Mouse (Mus musculus) heart, embryonic 12.5 days (tissue): ENCODE results near the gene Nrf1. TPM values are rescaled to one million over a fixed set of nuclear protein-coding genes. Genes with fewer than 3 reads are reported as not detected.
A peak's percentile ranks its signal among the peaks of the same experiment; 100 is the strongest.

Experiments used
- ATAC-seq: fragments of 200-750 bp; cut with Nextera tagmentation; 2 replicates; pipeline ENCODE4 v1.8.0; 2017; ENCODE audit warnings: moderate TSS enrichment, moderate library complexity; ENCODE audit not compliant: insufficient number of reproducible peaks, low FRiP score
- H3K27ac ChIP-seq: fragments of 300-500 bp; sonication (generic); 2 replicates; pipeline ENCODE4 v1.5.1; 2016; ENCODE audit warnings: mild to moderate bottlenecking, moderate library complexity; ENCODE audit not compliant: poor library complexity, severe bottlenecking
- H3K27me3 ChIP-seq: fragments of 300-500 bp; sonication (generic); replicated peaks from 2 replicates; pipeline ENCODE4 v1.6.1; 2016; ENCODE audit warnings: mild to moderate bottlenecking, moderate library complexity
- H3K36me3 ChIP-seq: fragments of 300-500 bp; sonication (generic); 2 replicates; pipeline ENCODE4 v1.6.1; 2016; ENCODE audit warnings: mild to moderate bottlenecking, moderate library complexity
- H3K4me1 ChIP-seq: fragments of 300-500 bp; sonication (generic); replicated peaks from 2 replicates; pipeline ENCODE4 v1.6.1; 2016; ENCODE audit warnings: mild to moderate bottlenecking
- H3K4me2 ChIP-seq: fragments of 300-500 bp; sonication (generic); 2 replicates; pipeline ENCODE4 v1.6.1; 2016; ENCODE audit warnings: mild to moderate bottlenecking, moderate library complexity
- H3K4me3 ChIP-seq: fragments of 300-500 bp; sonication (generic); 2 replicates; pipeline ENCODE4 v1.5.1; 2016; ENCODE audit warnings: mild to moderate bottlenecking
- H3K9ac ChIP-seq: fragments of 300-500 bp; sonication (generic); 2 replicates; pipeline ENCODE4 v1.6.1; 2016; ENCODE audit warnings: mild to moderate bottlenecking, moderate library complexity
- H3K9me3 ChIP-seq: fragments of 300-500 bp; sonication (generic); replicated peaks from 2 replicates; pipeline ENCODE4 v1.6.1; 2016; ENCODE audit warnings: mild to moderate bottlenecking, moderate library complexity
- WGBS: fragments of 180-500 bp; shearing (Covaris S2); methylation state at CpG from one replicate; pipeline ENCODE4 v1.1.7; 2016; 5-methylcytosine and 5-hydroxymethylcytosine counted together
- polyA plus RNA-seq: library from polyadenylated mRNA; unstranded; fragments of >200 nt; fragmentation: Nextera tagmentation; extraction: Ambion mirVana; gene quantifications from 2 replicates; pipeline ENCODE4 v1.2.1, GENCODE M21; 2016

Nrf1 gene
- polyA plus RNA-seq, 1 experiment from 2014 or later = 35.0 TPM

DNA sequence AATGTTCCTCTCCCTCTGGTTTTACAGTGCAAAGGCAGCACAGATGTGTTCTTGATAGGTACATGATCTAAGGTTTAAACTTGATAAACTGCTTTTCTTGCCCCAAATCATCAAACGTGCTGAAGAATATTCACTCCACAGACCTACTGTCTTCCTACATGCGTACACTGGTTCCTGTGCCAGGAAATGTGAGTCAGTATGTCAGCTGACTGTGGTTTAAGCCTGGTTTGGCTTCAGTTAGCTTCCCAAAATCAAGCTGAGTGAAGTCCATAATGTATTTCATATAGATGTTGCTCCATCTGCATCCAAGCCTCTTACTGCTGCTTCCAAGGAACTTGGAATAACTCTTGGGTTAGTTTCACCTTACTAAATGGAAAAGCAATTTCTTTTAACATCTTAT, 66.3 kb downstream of the Nrf1 start:
- peaks cover 79% of the 10 kb centered on the region for H3K36me3 ChIP-seq
- no peaks in the 10 kb centered on the region for H3K27me3 ChIP-seq
- peaks cover 4% of the 10 kb centered on the region; the same call in 1 of the 2 replicates for H3K9me3 ChIP-seq
- ATAC-seq = no peak
- H3K4me2 ChIP-seq = no peak overlapping the region
- WGBS = 87% methylated on average over 2 of the region's 2 CpGs
- no peak overlapping the region for H3K4me3 ChIP-seq
- no peak overlapping the region for H3K9ac ChIP-seq
- H3K4me1 ChIP-seq = peaks cover 3% of the 10 kb centered on the region; the same call in 1 of the 2 replicates
- no peak overlapping the region for H3K27ac ChIP-seq

DNA sequence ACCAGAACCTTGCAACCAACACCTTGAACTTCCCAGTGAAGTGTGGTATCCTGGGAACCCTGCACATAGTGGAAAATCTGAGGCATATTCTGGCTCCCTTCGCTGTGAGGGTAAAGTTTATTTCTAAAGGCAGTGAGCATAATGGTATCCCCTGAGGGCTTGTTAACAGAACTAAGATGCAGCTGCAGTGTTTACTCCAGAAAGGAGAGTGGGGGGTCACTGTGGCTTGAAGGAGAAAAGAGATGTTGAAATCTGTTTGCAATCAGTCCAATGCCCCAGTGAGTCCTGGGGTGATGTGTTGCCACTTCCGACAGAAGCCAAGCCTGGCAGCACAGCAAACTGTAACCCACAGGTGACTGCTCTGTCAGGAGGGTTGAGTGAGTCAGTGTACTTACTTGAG, 73.4 kb downstream of the Nrf1 start:
- Histone ChIP-seq H3K36me3 (peaks cover 74% of the 10 kb centered on the region), H3K9me3 (no peaks in the 10 kb centered on the region), H3K4me2 (no peak overlapping the region), H3K27ac (no peak overlapping the region), H3K27me3 (no peaks in the 10 kb centered on the region), H3K4me3 (no peak overlapping the region), H3K9ac (no peak overlapping the region), H3K4me1 (peaks cover 7% of the 10 kb centered on the region; the same call in 1 of the 2 replicates)
- 87% methylated on average over 2 of the region's 2 CpGs for WGBS
- no peak for ATAC-seq

DNA sequence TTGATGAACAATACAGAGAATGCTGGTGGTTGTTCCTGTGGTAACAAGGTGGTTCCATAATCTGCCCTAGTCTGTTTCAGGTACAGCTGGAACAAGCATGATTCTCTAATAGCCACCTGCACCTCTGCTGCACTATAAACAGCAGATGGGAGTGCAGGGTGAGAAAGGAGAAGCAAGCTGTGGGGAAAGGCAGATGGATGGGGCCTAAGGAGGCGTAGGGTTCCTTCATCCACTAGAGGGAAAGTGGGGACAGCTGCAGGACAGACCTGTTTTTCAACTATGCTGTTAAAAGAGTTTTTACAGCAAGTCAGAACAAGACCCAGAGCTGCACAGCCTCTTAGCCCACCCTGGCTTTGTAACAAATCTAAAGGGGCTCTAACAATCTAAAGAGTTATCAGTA, 73.8 kb downstream of the Nrf1 start:
- Histone ChIP-seq H3K4me3 (no peak overlapping the region), H3K9me3 (no peaks in the 10 kb centered on the region), H3K27me3 (no peaks in the 10 kb centered on the region), H3K27ac (no peak overlapping the region), H3K4me2 (no peak overlapping the region), H3K9ac (no peak overlapping the region), H3K4me1 (peaks cover 7% of the 10 kb centered on the region; the same call in 1 of the 2 replicates), H3K36me3 (peaks cover 74% of the 10 kb centered on the region)
- WGBS = 91% methylated on average over 1 of the region's 1 CpGs
- ATAC-seq = no peak

DNA sequence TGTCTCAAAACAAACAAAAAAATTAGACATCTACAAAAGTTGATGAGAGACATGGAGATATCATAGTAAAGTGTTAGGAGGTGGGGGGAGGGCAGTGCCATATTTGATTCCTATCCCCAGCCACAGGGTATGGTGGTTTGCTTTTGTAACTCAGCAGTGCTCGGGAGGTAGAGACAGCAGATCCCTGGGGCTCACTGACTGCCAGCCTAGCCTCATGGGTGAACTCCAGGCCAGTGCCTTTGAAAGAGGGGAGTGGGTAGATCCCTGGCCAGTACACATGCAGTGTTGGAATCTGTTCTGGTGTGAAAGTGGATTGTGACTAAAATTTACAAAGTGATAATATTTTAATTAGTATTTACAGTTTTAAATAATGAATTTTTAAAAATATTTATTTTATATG, 75.6 kb downstream of the Nrf1 start:
- Histone ChIP-seq H3K27ac (no peak overlapping the region), H3K9ac (no peak overlapping the region), H3K36me3 (peaks cover 74% of the 10 kb centered on the region), H3K9me3 (no peaks in the 10 kb centered on the region), H3K27me3 (no peaks in the 10 kb centered on the region), H3K4me3 (no peak overlapping the region), H3K4me1 (peaks cover 7% of the 10 kb centered on the region; the same call in 1 of the 2 replicates), H3K4me2 (no peak overlapping the region)
- no peak for ATAC-seq
- 88% methylated on average over 1 of the region's 1 CpGs for WGBS

DNA sequence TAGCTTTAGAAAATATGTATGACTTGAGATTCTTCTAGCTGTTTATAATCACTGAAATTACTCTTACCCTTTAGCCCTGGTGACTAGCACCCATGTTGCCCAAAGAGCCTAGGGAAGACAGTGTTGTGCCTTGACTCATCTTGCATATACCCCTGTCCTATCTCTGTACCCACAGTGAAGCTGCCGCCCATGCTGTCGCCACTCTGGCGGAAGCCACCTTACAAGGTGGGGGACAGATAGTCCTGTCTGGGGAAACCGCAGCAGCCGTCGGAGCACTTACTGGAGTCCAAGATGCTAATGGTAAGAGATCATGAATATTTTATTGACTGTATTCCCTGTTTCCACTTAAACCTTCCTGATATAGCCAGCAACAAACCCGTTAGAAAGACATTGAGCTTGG, 78.3 kb downstream of the Nrf1 start:
- Histone ChIP-seq H3K4me3 (no peak overlapping the region), H3K4me1 (no peaks in the 10 kb centered on the region), H3K27ac (no peak overlapping the region), H3K9me3 (no peaks in the 10 kb centered on the region), H3K27me3 (no peaks in the 10 kb centered on the region), H3K36me3 (peaks cover 63% of the 10 kb centered on the region), H3K4me2 (no peak overlapping the region), H3K9ac (no peak overlapping the region)
- 90% methylated on average over 7 of the region's 7 CpGs for WGBS
- ATAC-seq = no peak

DNA sequence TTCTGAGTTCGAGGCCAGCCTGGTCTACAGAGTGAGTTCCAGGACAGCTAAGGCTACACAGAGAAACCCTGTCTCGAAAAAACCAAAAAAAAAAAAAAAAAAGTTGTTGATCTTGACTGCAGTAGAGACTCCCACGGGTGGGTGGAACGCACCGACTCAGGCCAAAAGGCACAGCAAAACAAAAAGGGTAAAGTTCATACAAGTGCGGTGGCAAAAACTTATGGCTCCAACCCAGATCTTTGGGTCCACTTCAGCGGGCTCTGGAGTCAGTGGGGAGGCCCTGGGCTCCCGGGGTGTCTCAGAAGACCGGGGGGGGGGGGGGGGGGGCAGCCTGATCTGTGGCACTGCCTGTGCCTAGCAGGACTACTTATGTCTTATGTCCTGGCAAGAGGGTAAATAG, 79.0 kb downstream of the Nrf1 start:
- H3K9ac ChIP-seq = no peak overlapping the region
- H3K27ac ChIP-seq = no peak overlapping the region
- 87% methylated on average over 9 of the region's 9 CpGs for WGBS
- H3K4me3 ChIP-seq = no peak overlapping the region
- H3K4me1 ChIP-seq = no peaks in the 10 kb centered on the region
- peaks cover 60% of the 10 kb centered on the region for H3K36me3 ChIP-seq
- H3K27me3 ChIP-seq = no peaks in the 10 kb centered on the region
- no peaks in the 10 kb centered on the region for H3K9me3 ChIP-seq
- no peak for ATAC-seq
- H3K4me2 ChIP-seq = no peak overlapping the region

DNA sequence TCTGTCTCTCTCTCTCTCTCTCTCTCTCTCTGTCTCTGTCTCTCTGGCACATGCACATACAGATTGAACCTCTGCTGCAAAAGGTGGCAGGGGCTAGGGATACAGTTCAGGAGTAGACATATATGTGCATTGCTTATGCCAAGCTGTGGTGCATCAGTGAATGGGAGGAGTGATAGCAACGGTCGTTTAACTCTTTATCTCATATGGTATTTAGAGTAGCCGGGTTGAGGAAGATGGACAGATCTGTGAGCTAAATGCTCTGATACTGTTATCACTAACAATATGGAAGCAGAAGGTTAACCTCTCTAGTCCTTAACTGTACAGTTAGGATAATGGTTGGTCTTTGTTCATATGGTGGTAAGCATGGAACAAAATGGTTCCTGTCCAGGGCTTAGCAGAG, 84.6 kb downstream of the Nrf1 start:
- no peaks in the 10 kb centered on the region for H3K9me3 ChIP-seq
- no peak overlapping the region for H3K4me2 ChIP-seq
- no peak overlapping the region for H3K9ac ChIP-seq
- no peak overlapping the region for H3K4me3 ChIP-seq
- H3K27me3 ChIP-seq = no peaks in the 10 kb centered on the region
- peaks cover 50% of the 10 kb centered on the region for H3K36me3 ChIP-seq
- peaks cover 5% of the 10 kb centered on the region for H3K4me1 ChIP-seq
- no peak overlapping the region for H3K27ac ChIP-seq
- ATAC-seq = no peak
- 68% methylated on average over 3 of the region's 3 CpGs for WGBS

DNA sequence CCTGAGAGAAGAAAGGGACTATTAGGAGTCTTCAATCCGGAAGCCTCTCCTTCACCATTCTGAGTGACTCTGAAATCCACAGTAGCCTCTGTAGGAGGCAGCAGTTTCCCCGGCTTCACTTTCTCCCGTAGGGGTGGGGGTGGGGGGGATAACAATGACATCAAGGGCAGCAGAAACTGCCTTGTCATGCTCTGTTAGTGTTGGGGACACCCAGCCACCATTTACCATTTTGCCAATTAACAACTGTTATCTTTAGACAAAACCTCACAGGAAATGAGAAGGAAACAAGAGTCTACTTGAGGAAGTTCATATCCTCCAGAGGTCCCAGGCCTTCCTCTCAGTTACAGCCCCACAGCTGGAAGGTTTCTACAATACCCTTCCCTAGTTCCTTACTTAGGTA, 87.8 kb downstream of the Nrf1 start:
- Histone ChIP-seq H3K4me1 (peaks cover 5% of the 10 kb centered on the region), H3K27ac (no peak overlapping the region), H3K9me3 (no peaks in the 10 kb centered on the region), H3K27me3 (no peaks in the 10 kb centered on the region), H3K4me3 (no peak overlapping the region), H3K9ac (no peak overlapping the region), H3K4me2 (no peak overlapping the region), H3K36me3 (peaks cover 53% of the 10 kb centered on the region)
- 0 out of 2 replicates have a peak, but pooled peaks have one; percentile 15 for ATAC-seq
- 47% methylated on average over 3 of the region's 3 CpGs for WGBS

DNA sequence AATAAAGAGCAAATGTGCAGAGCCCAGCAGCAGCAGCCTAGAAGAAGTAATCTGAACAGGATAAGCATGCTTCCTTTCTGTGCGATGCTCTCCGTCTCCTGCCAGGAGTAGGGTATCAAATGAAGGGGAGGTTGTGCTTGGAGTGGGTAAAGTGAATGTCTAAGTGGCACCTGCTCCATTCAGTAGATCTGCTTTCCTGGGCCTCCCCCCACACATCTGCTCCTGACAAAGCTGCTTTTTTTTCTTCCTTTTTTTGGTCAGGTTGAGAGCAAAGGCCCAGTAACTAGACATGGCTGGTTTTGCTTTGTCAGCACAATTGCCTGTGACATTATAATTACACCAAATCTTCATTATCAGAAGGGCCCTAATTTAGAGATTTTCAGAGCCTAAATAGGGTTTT, 89.4 kb downstream of the Nrf1 start:
- Histone ChIP-seq H3K27ac (no peak overlapping the region), H3K27me3 (no peaks in the 10 kb centered on the region), H3K9me3 (no peaks in the 10 kb centered on the region), H3K36me3 (peaks cover 61% of the 10 kb centered on the region), H3K4me1 (peaks cover 5% of the 10 kb centered on the region), H3K4me2 (no peak overlapping the region), H3K4me3 (no peak overlapping the region), H3K9ac (no peak overlapping the region)
- 63% methylated on average over 2 of the region's 2 CpGs for WGBS
- ATAC-seq = no peak

DNA sequence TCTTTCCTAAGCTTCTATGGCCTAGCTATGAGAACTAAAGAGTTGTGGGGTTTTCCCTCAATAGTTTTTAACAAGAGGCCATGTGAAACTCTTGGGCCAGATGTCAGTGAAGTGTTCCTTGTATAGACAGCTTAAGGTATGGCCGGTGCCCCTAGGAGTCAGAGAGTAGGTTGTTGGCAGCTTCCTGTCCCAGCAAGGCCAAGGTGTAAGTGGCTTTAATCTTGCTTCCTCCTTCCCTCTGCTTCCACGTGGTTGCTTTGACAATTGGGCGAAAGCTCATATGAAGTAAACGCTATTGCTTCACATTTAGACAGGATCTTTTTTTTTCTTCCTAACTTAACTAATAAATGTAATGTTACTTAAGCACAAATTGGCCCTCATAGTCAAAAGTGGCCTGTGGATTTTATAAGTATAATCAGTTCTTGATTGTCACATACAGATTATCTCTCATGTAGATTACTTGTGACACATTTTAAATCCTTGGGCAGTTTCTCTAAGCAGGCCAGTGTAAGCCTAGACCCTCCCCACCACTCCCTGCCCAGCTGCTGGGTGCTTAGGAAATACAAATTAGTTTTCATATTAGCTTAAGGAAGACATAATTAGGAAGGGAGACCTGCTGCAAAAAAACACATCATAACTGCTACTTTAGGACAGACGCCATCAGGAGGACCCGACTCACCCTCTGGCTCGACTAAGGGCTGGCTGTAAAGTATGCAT, 91.7 kb downstream of the Nrf1 start:
- Histone ChIP-seq H3K4me3 (no peak overlapping the region), H3K4me1 (peaks cover 5% of the 10 kb centered on the region), H3K9ac (no peak overlapping the region), H3K27ac (no peak overlapping the region), H3K27me3 (no peaks in the 10 kb centered on the region), H3K9me3 (no peaks in the 10 kb centered on the region), H3K36me3 (peaks cover 69% of the 10 kb centered on the region), H3K4me2 (no peak overlapping the region)
- WGBS = 85% methylated on average over 7 of the region's 7 CpGs
- ATAC-seq = no peak

DNA sequence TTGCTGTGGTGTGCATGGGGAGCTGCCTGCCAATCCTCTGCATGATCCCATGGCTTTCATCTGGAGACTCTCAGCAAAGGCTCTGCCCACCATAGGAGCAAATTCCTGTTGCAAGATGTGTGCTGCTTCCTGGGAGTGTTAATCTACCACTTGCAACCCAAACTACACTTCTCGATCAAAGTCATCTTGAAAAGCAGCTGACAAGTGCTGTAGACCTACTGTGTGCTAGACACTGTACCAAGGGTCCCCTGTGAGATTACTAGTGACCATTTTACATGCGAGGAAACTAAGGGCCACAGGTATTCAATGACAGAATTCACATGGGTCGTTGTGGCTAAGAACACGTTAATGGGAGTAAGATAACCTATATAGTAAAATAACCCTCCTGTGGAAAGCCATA, 95.5 kb downstream of the Nrf1 start:
- ATAC-seq = no peak
- Histone ChIP-seq H3K4me2 (no peak overlapping the region), H3K36me3 (peaks cover 60% of the 10 kb centered on the region), H3K9ac (no peak overlapping the region), H3K27me3 (no peaks in the 10 kb centered on the region), H3K4me3 (no peak overlapping the region), H3K4me1 (peaks cover 16% of the 10 kb centered on the region), H3K9me3 (no peaks in the 10 kb centered on the region), H3K27ac (no peak overlapping the region)
- 96% methylated on average over 4 of the region's 4 CpGs for WGBS

DNA sequence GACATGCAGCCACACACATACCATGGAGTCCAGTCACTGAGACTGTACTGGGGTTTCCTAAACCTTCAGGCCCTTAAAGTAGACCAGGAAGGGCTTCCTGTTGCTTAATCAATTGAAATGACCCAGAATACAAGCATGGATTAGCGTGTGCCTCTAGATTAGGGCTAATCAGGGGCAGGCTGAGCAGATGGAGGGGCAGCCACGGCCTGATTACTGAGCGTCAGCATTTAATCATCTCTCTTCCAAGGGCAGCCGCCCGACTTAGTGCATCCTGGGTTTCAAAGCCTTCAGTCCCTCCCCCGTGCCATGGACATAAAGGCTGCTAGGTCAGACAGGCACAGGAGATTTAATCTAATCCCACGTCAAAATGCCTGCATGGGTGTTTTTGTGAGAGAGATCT, 99.3 kb downstream of the Nrf1 start:
- H3K4me3 ChIP-seq = no peak overlapping the region
- peaks cover 47% of the 10 kb centered on the region for H3K36me3 ChIP-seq
- H3K4me2 ChIP-seq = no peak overlapping the region
- no peak overlapping the region for H3K9ac ChIP-seq
- no peak overlapping the region for H3K27ac ChIP-seq
- H3K9me3 ChIP-seq = no peaks in the 10 kb centered on the region
- no peaks in the 10 kb centered on the region for H3K27me3 ChIP-seq
- ATAC-seq = 0 out of 2 replicates have a peak, but pooled peaks have one; percentile 57
- 46% methylated on average over 7 of the region's 7 CpGs for WGBS
- H3K4me1 ChIP-seq = peaks cover 16% of the 10 kb centered on the region
